Mouse (Mus musculus) embryonic facial prominence, embryonic 12.5 days (tissue): ENCODE measurements around the gene Abi3. TPM values are rescaled to one million over a fixed set of nuclear protein-coding genes. Genes with fewer than 3 reads are reported as not detected.

Experiments
- ATAC-seq: fragments of 200-750 bp; cut with Nextera tagmentation; 2 replicates; pipeline ENCODE4 v1.8.0; 2017; ENCODE audit not compliant: insufficient number of reproducible peaks, insufficient read depth, low FRiP score, low TSS enrichment
- H3K27ac ChIP-seq: fragments of 300-500 bp; sonication (generic); 2 replicates; pipeline ENCODE4 v1.5.1; 2016; ENCODE audit warnings: mild to moderate bottlenecking
- H3K27me3 ChIP-seq: fragments of 300-500 bp; sonication (generic); 2 replicates; pipeline ENCODE4 v1.6.1; 2016; ENCODE audit warnings: mild to moderate bottlenecking, moderate library complexity
- H3K36me3 ChIP-seq: fragments of 300-500 bp; sonication (generic); 2 replicates; pipeline ENCODE4 v1.6.1; 2016; ENCODE audit warnings: mild to moderate bottlenecking
- H3K4me1 ChIP-seq: fragments of 300-500 bp; sonication (generic); 2 replicates; pipeline ENCODE4 v1.6.1; 2016
- H3K4me2 ChIP-seq: fragments of 300-500 bp; sonication (generic); replicated peaks from 2 replicates; pipeline ENCODE4 v1.6.1; 2016; ENCODE audit warnings: mild to moderate bottlenecking, moderate library complexity
- H3K4me3 ChIP-seq: fragments of 300-500 bp; sonication (generic); 2 replicates; pipeline ENCODE4 v1.5.1; 2016; ENCODE audit warnings: mild to moderate bottlenecking
- H3K9ac ChIP-seq: fragments of 300-500 bp; sonication (generic); 2 replicates; pipeline ENCODE4 v1.6.1; 2016; ENCODE audit warnings: mild to moderate bottlenecking, moderate library complexity
- H3K9me3 ChIP-seq: fragments of 300-500 bp; sonication (generic); 2 replicates; pipeline ENCODE4 v1.6.1; 2016; ENCODE audit warnings: mild to moderate bottlenecking, moderate library complexity
- WGBS: fragments of 180-500 bp; shearing (Covaris S2); methylation state at CpG from one replicate; pipeline ENCODE4 v1.1.7; 2016; 5-methylcytosine and 5-hydroxymethylcytosine counted together
- polyA plus RNA-seq: library from polyadenylated mRNA; unstranded; fragments of >200 nt; fragmentation: Nextera tagmentation; extraction: Ambion mirVana; gene quantifications from 2 replicates; pipeline ENCODE4 v1.2.1, GENCODE M21; 2016

Abi3 gene
- polyA plus RNA-seq, 1 experiment from 2014 or later: 5.0 TPM

- 45% methylated on average over 5 of the region's 5 CpGs for WGBS
- no peaks in the 10 kb centered on the region for H3K36me3 ChIP-seq
- H3K4me3 ChIP-seq: no peak overlapping the region
- no peak for ATAC-seq
- peaks cover 21% of the 10 kb centered on the region for H3K27me3 ChIP-seq
- H3K27ac ChIP-seq: no peak overlapping the region
- H3K9me3 ChIP-seq: no peaks in the 10 kb centered on the region
- no peak overlapping the region for H3K9ac ChIP-seq
- no peak overlapping the region for H3K4me2 ChIP-seq
- H3K4me1 ChIP-seq: peaks cover 9% of the 10 kb centered on the region; the same call in 1 of the 2 replicates
Observed at GRCm38 (mm10) chr11:95795582-95795981, 46.7 kb downstream of the Abi3 start.

- Histone ChIP-seq H3K27me3 (peaks cover 21% of the 10 kb centered on the region), H3K9me3 (no peaks in the 10 kb centered on the region), H3K4me2 (no peak overlapping the region), H3K9ac (no peak overlapping the region), H3K36me3 (no peaks in the 10 kb centered on the region), H3K4me1 (peaks cover 9% of the 10 kb centered on the region; the same call in 1 of the 2 replicates), H3K27ac (no peak overlapping the region), H3K4me3 (no peak overlapping the region)
- WGBS: 56% methylated on average over 5 of the region's 5 CpGs
- no peak for ATAC-seq
Observed at GRCm38 (mm10) chr11:95794201-95794600, 48.1 kb downstream of the Abi3 start.

GRCm38 (mm10) chr11:95792950-95793509 is 49.2 kb downstream of the Abi3 start:
- Histone ChIP-seq H3K4me3 (no peak overlapping the region), H3K36me3 (no peaks in the 10 kb centered on the region), H3K27ac (no peak overlapping the region), H3K4me2 (no peak overlapping the region), H3K4me1 (peaks cover 9% of the 10 kb centered on the region; the same call in 1 of the 2 replicates), H3K9ac (no peak overlapping the region), H3K27me3 (peaks cover 21% of the 10 kb centered on the region), H3K9me3 (no peaks in the 10 kb centered on the region)
- ATAC-seq: no peak
- 90% methylated on average over 8 of the region's 8 CpGs for WGBS

GRCm38 (mm10) chr11:95791787-95792186 is 50.5 kb downstream of the Abi3 start:
- Histone ChIP-seq H3K9me3 (no peaks in the 10 kb centered on the region), H3K9ac (no peak overlapping the region), H3K27me3 (peaks cover 12% of the 10 kb centered on the region), H3K4me3 (no peak overlapping the region), H3K27ac (no peak overlapping the region), H3K36me3 (no peaks in the 10 kb centered on the region), H3K4me2 (no peak overlapping the region), H3K4me1 (peaks cover 6% of the 10 kb centered on the region; the same call in 1 of the 2 replicates)
- ATAC-seq: no peak
- 84% methylated on average over 13 of the region's 13 CpGs for WGBS

GRCm38 (mm10) chr11:95789451-95789891 is 52.8 kb downstream of the Abi3 start:
- no peaks in the 10 kb centered on the region for H3K36me3 ChIP-seq
- ATAC-seq: no peak
- H3K27me3 ChIP-seq: 0 out of 2 replicates have a peak, but pooled peaks cover 5% of the 10 kb centered on the region
- 83% methylated on average over 8 of the region's 8 CpGs for WGBS
- H3K4me3 ChIP-seq: no peak overlapping the region
- H3K9me3 ChIP-seq: no peaks in the 10 kb centered on the region
- H3K4me2 ChIP-seq: no peak overlapping the region
- H3K27ac ChIP-seq: no peak overlapping the region
- no peaks in the 10 kb centered on the region for H3K4me1 ChIP-seq
- H3K9ac ChIP-seq: no peak overlapping the region

- WGBS: 87% methylated on average over 6 of the region's 6 CpGs
- no peaks in the 10 kb centered on the region for H3K27me3 ChIP-seq
Observed at GRCm38 (mm10) chr11:95786511-95786910, 55.8 kb downstream of the Abi3 start.

GRCm38 (mm10) chr11:95785675-95786074 is 56.6 kb downstream of the Abi3 start:
- Histone ChIP-seq H3K9ac (no peak overlapping the region), H3K4me2 (no peak overlapping the region), H3K27me3 (no peaks in the 10 kb centered on the region), H3K27ac (no peak overlapping the region), H3K4me1 (no peaks in the 10 kb centered on the region), H3K4me3 (no peak overlapping the region), H3K9me3 (no peaks in the 10 kb centered on the region), H3K36me3 (no peaks in the 10 kb centered on the region)
- no peak for ATAC-seq
- 89% methylated on average over 4 of the region's 4 CpGs for WGBS

More at GRCm38 (mm10) chr11:95786511-95786910, 55.8 kb downstream of the Abi3 start:
- Histone ChIP-seq H3K36me3 (no peaks in the 10 kb centered on the region), H3K4me1 (no peaks in the 10 kb centered on the region), H3K27ac (no peak overlapping the region), H3K9me3 (no peaks in the 10 kb centered on the region), H3K9ac (no peak overlapping the region), H3K4me3 (no peak overlapping the region), H3K4me2 (no peak overlapping the region)
- ATAC-seq: no peak

- 83% methylated on average over 9 of the region's 9 CpGs for WGBS
- Histone ChIP-seq H3K27me3 (no peaks in the 10 kb centered on the region), H3K4me1 (no peaks in the 10 kb centered on the region), H3K4me2 (no peak overlapping the region), H3K9me3 (no peaks in the 10 kb centered on the region), H3K9ac (no peak overlapping the region), H3K36me3 (no peaks in the 10 kb centered on the region), H3K4me3 (no peak overlapping the region), H3K27ac (no peak overlapping the region)
- ATAC-seq: no peak
Observed at GRCm38 (mm10) chr11:95783958-95784357, 58.3 kb downstream of the Abi3 start.

GRCm38 (mm10) chr11:95783457-95783856 is 58.8 kb downstream of the Abi3 start:
- Histone ChIP-seq H3K36me3 (no peaks in the 10 kb centered on the region), H3K4me2 (no peak overlapping the region), H3K27me3 (no peaks in the 10 kb centered on the region), H3K27ac (no peak overlapping the region), H3K9me3 (no peaks in the 10 kb centered on the region), H3K4me3 (no peak overlapping the region), H3K9ac (no peak overlapping the region), H3K4me1 (no peaks in the 10 kb centered on the region)
- no peak for ATAC-seq
- 80% methylated on average over 4 of the region's 4 CpGs for WGBS

- ATAC-seq: no peak
- Histone ChIP-seq H3K9me3 (no peaks in the 10 kb centered on the region), H3K27ac (no peak overlapping the region), H3K27me3 (no peaks in the 10 kb centered on the region), H3K9ac (no peak overlapping the region), H3K36me3 (no peaks in the 10 kb centered on the region), H3K4me3 (no peak overlapping the region), H3K4me2 (no peak overlapping the region), H3K4me1 (no peaks in the 10 kb centered on the region)
- WGBS: 80% methylated on average over 11 of the region's 11 CpGs
Observed at GRCm38 (mm10) chr11:95781557-95781956, 60.7 kb downstream of the Abi3 start.

GRCm38 (mm10) chr11:95780480-95780879 is 61.8 kb downstream of the Abi3 start:
- WGBS: 88% methylated on average over 8 of the region's 8 CpGs

More at GRCm38 (mm10) chr11:95780480-95780879, 61.8 kb downstream of the Abi3 start:
- no peaks in the 10 kb centered on the region for H3K27me3 ChIP-seq
- no peak overlapping the region for H3K4me3 ChIP-seq
- no peak overlapping the region for H3K27ac ChIP-seq
- no peak overlapping the region for H3K9ac ChIP-seq
- H3K4me1 ChIP-seq: no peaks in the 10 kb centered on the region
- H3K9me3 ChIP-seq: no peaks in the 10 kb centered on the region
- ATAC-seq: no peak
- H3K36me3 ChIP-seq: peaks cover 6% of the 10 kb centered on the region; the same call in 1 of the 2 replicates
- no peak overlapping the region for H3K4me2 ChIP-seq
